Mouse (Mus musculus) CH12.LX (cell line): Measurements from ENCODE around the gene Anks1. TPM values are rescaled to one million over a fixed set of nuclear protein-coding genes. Genes with fewer than 3 reads are reported as not detected.
A peak's percentile ranks its signal among the peaks of the same experiment; 100 is the strongest.

Experiments used
- DNase-seq: peaks from one replicate; pipeline ENCODE4 v3.0.0-alpha.2; 2013; ENCODE audit errors: extremely low read depth
- H3K27ac ChIP-seq: 2 replicates; pipeline ENCODE4 v1.5.1; 2012; ENCODE audit warnings: low read depth, mild to moderate bottlenecking, control low read depth, moderate library complexity; ENCODE audit not compliant: insufficient read depth
- H3K27me3 ChIP-seq: replicated peaks from 2 replicates; pipeline ENCODE3; 2012; ENCODE audit warnings: inconsistent platforms
- H3K36me3 ChIP-seq, 2 experiments: replicated peaks in 1 of 2; 2 replicates each; pipeline versions ENCODE3 to v1.6.1; 2012; ENCODE audit warnings: inconsistent platforms in 1 of 2, low read length in 1 of 2, mild to moderate bottlenecking in 1 of 2, mixed read lengths in 1 of 2, moderate library complexity in 1 of 2; ENCODE audit not compliant: control insufficient read depth in 1 of 2, insufficient read depth in 1 of 2
- H3K4me1 ChIP-seq, 2 experiments: 2 replicates each; pipeline ENCODE4 v1.6.1; 2012; ENCODE audit warnings: inconsistent platforms in 1 of 2, moderate library complexity in 1 of 2; ENCODE audit not compliant: insufficient read depth in 2 of 2, control insufficient read depth in 1 of 2
- H3K4me2 ChIP-seq: 2 replicates; pipeline ENCODE4 v1.6.1; 2012; ENCODE audit warnings: low read depth, mild to moderate bottlenecking, control low read depth; ENCODE audit not compliant: poor library complexity, insufficient read depth, severe bottlenecking
- H3K4me3 ChIP-seq, 3 experiments: fragments of 150-350 bp in 1 of 3; sonication (generic) in 1 of 3; replicated peaks in 1 of 3; 2 replicates each; pipeline versions ENCODE3 to v1.5.1; 2011 to 2012; ENCODE audit warnings: low read depth in 2 of 3, low read length in 2 of 3, mild to moderate bottlenecking in 2 of 3, moderate library complexity in 2 of 3, control low read depth in 1 of 3, improper control_type of control experiment in 1 of 3, inconsistent platforms in 1 of 3, mixed read lengths in 1 of 3; ENCODE audit not compliant: poor library complexity in 1 of 3
- H3K79me2 ChIP-seq: replicated peaks from 2 replicates; pipeline ENCODE4 v1.6.1; 2012; ENCODE audit warnings: mild to moderate bottlenecking, moderate library complexity; ENCODE audit not compliant: control insufficient read depth, poor library complexity, insufficient read depth, severe bottlenecking; ENCODE audit errors: extremely low read depth
- H3K9ac ChIP-seq: 2 replicates; pipeline ENCODE4 v1.6.1; 2012; ENCODE audit warnings: low read depth, mild to moderate bottlenecking, control low read depth, moderate library complexity; ENCODE audit not compliant: insufficient read depth
- H3K9me3 ChIP-seq: replicated peaks from 2 replicates; pipeline ENCODE3; 2012; ENCODE audit warnings: low read length, inconsistent platforms, mixed read lengths
- BHLHE40 ChIP-seq: IDR thresholded peaks from 2 replicates; pipeline ENCODE4 v1.6.1; 2011; ENCODE audit warnings: mild to moderate bottlenecking, low read depth, low read length, improper control_type of control experiment
- CHD1 ChIP-seq: IDR thresholded peaks from 2 replicates; pipeline ENCODE4 v1.6.1; 2012; ENCODE audit warnings: low read depth, low read length, improper control_type of control experiment, inconsistent platforms
- CHD2 ChIP-seq: IDR thresholded peaks from 2 replicates; pipeline ENCODE4 v1.6.1; 2011; ENCODE audit warnings: low read length, improper control_type of control experiment
- CTCF ChIP-seq, 2 experiments: IDR thresholded peaks in 1 of 2; conservative IDR thresholded peaks in 1 of 2; 2 replicates each; pipeline ENCODE4 v1.5.1; 2011 to 2012; ENCODE audit warnings: low read depth in 2 of 2, low read length in 2 of 2, improper control_type of control experiment in 1 of 2, inconsistent platforms in 1 of 2, mild to moderate bottlenecking in 1 of 2, moderate library complexity in 1 of 2
- E2F4 ChIP-seq: IDR thresholded peaks from 2 replicates; pipeline ENCODE4 v1.6.1; 2011; ENCODE audit warnings: low read depth, low read length, improper control_type of control experiment; ENCODE audit not compliant: insufficient replicate concordance
- ELF1 ChIP-seq: IDR thresholded peaks from 2 replicates; pipeline ENCODE4 v1.6.1; 2014; ENCODE audit warnings: low read depth, mild to moderate bottlenecking, inconsistent platforms, low read length, improper control_type of control experiment
- EP300 ChIP-seq: IDR thresholded peaks from 2 replicates; pipeline ENCODE4 v1.6.1; 2011; ENCODE audit warnings: low read length, improper control_type of control experiment
- ETS1 ChIP-seq: conservative IDR thresholded peaks from 2 replicates; pipeline ENCODE4 v1.6.1; 2012; ENCODE audit warnings: low read depth, mild to moderate bottlenecking, inconsistent platforms, low read length, improper control_type of control experiment, moderate library complexity
- GABPA ChIP-seq: IDR thresholded peaks from 2 replicates; pipeline ENCODE4 v1.6.1; 2012; ENCODE audit warnings: low read depth, low read length, improper control_type of control experiment, inconsistent platforms; ENCODE audit not compliant: insufficient replicate concordance
- HCFC1 ChIP-seq: IDR thresholded peaks from 2 replicates; pipeline ENCODE4 v1.6.1; 2012; ENCODE audit warnings: low read depth, mild to moderate bottlenecking, inconsistent platforms, low read length, improper control_type of control experiment
- IRF4 ChIP-seq: IDR thresholded peaks from 2 replicates; pipeline ENCODE4 v1.6.1; 2014; ENCODE audit warnings: low read depth, mild to moderate bottlenecking, inconsistent platforms, low read length, improper control_type of control experiment
- JUN ChIP-seq: IDR thresholded peaks from 2 replicates; pipeline ENCODE4 v1.6.1; 2011; ENCODE audit warnings: low read depth, mild to moderate bottlenecking, low read length, improper control_type of control experiment, moderate library complexity; ENCODE audit not compliant: insufficient read depth
- JUND ChIP-seq: conservative IDR thresholded peaks from 2 replicates; pipeline ENCODE4 v1.6.1; 2011; ENCODE audit warnings: low read depth, low read length, improper control_type of control experiment
- KAT2A ChIP-seq: IDR thresholded peaks from 2 replicates; pipeline ENCODE4 v1.6.1; 2012; ENCODE audit warnings: low read length, improper control_type of control experiment, inconsistent platforms; ENCODE audit not compliant: insufficient replicate concordance
- MAFK ChIP-seq: IDR thresholded peaks from 2 replicates; pipeline ENCODE4 v1.6.1; 2011; ENCODE audit warnings: low read length, improper control_type of control experiment; ENCODE audit not compliant: insufficient replicate concordance
- MAX ChIP-seq: IDR thresholded peaks from 2 replicates; pipeline ENCODE4 v1.6.1; 2011; ENCODE audit warnings: low read length, improper control_type of control experiment
- MAZ ChIP-seq: IDR thresholded peaks from 2 replicates; pipeline ENCODE4 v1.6.1; 2012; ENCODE audit warnings: low read depth, mild to moderate bottlenecking, inconsistent platforms, low read length, improper control_type of control experiment, moderate library complexity
- MEF2A ChIP-seq: IDR thresholded peaks from 2 replicates; pipeline ENCODE4 v1.6.1; 2014; ENCODE audit warnings: low read depth, mild to moderate bottlenecking, inconsistent platforms, low read length, improper control_type of control experiment, borderline replicate concordance
- MXI1 ChIP-seq: IDR thresholded peaks from 2 replicates; pipeline ENCODE4 v1.6.1; 2011; ENCODE audit warnings: mild to moderate bottlenecking, low read depth, low read length, improper control_type of control experiment
- MYC ChIP-seq: IDR thresholded peaks from 2 replicates; pipeline ENCODE4 v1.6.1; 2011; ENCODE audit warnings: low read depth, mild to moderate bottlenecking, improper control_type of control experiment, low read length
- NELFE ChIP-seq: IDR thresholded peaks from 2 replicates; pipeline ENCODE4 v1.6.1; 2011; ENCODE audit warnings: low read depth, low read length, improper control_type of control experiment
- NRF1 ChIP-seq: IDR thresholded peaks from 2 replicates; pipeline ENCODE4 v1.6.1; 2014; ENCODE audit warnings: low read depth, mild to moderate bottlenecking, inconsistent platforms, low read length, improper control_type of control experiment, moderate library complexity
- PAX5 ChIP-seq: IDR thresholded peaks from 2 replicates; pipeline ENCODE4 v1.6.1; 2012; ENCODE audit warnings: low read length, inconsistent platforms, mixed read lengths
- POLR2A ChIP-seq: IDR thresholded peaks from 2 replicates; pipeline ENCODE4 v1.6.1; 2011; ENCODE audit warnings: low read depth, mild to moderate bottlenecking, improper control_type of control experiment, low read length
- POLR2AphosphoS2 ChIP-seq: IDR thresholded peaks from 2 replicates; pipeline ENCODE4 v1.6.1; 2011; ENCODE audit warnings: low read depth, low read length, improper control_type of control experiment
- RAD21 ChIP-seq: IDR thresholded peaks from 2 replicates; pipeline ENCODE4 v1.6.1; 2011; ENCODE audit warnings: low read depth, mild to moderate bottlenecking, low read length, improper control_type of control experiment, moderate library complexity
- RCOR1 ChIP-seq: conservative IDR thresholded peaks from 2 replicates; pipeline ENCODE4 v1.6.1; 2012; ENCODE audit warnings: low read depth, mild to moderate bottlenecking, inconsistent platforms, low read length, improper control_type of control experiment
- SIN3A ChIP-seq: IDR thresholded peaks from 2 replicates; pipeline ENCODE4 v1.6.1; 2012; ENCODE audit warnings: low read length, improper control_type of control experiment, inconsistent platforms
- SMC3 ChIP-seq: IDR thresholded peaks from 2 replicates; pipeline ENCODE4 v1.6.1; 2011; ENCODE audit warnings: low read depth, low read length, improper control_type of control experiment
- TBP ChIP-seq: conservative IDR thresholded peaks from 2 replicates; pipeline ENCODE4 v1.6.1; 2011; ENCODE audit warnings: low read depth, low read length, improper control_type of control experiment
- TCF12 ChIP-seq: IDR thresholded peaks from 2 replicates; pipeline ENCODE4 v1.6.1; 2014; ENCODE audit warnings: low read depth, mild to moderate bottlenecking, inconsistent platforms, low read length, improper control_type of control experiment
- UBTF ChIP-seq: IDR thresholded peaks from 2 replicates; pipeline ENCODE4 v1.6.1; 2012; ENCODE audit warnings: low read depth, mild to moderate bottlenecking, inconsistent platforms, low read length, improper control_type of control experiment, moderate library complexity
- USF1 ChIP-seq: IDR thresholded peaks from 2 replicates; pipeline ENCODE4 v1.6.1; 2014; ENCODE audit warnings: low read depth, mild to moderate bottlenecking, inconsistent platforms, low read length, improper control_type of control experiment
- USF2 ChIP-seq: conservative IDR thresholded peaks from 2 replicates; pipeline ENCODE4 v1.6.1; 2011; ENCODE audit warnings: low read depth, low read length, improper control_type of control experiment
- ZC3H11A ChIP-seq: IDR thresholded peaks from 2 replicates; pipeline ENCODE4 v1.6.1; 2012; ENCODE audit warnings: low read depth, mild to moderate bottlenecking, inconsistent platforms, low read length, improper control_type of control experiment
- ZKSCAN1 ChIP-seq: IDR thresholded peaks from 2 replicates; pipeline ENCODE4 v1.6.1; 2012; ENCODE audit warnings: low read depth, inconsistent platforms, low read length, improper control_type of control experiment, borderline replicate concordance
- ZMIZ1 ChIP-seq: IDR thresholded peaks from 2 replicates; pipeline ENCODE4 v1.6.1; 2012; ENCODE audit warnings: low read depth, mild to moderate bottlenecking, inconsistent platforms, low read length, improper control_type of control experiment
- ZNF384 ChIP-seq: IDR thresholded peaks from 2 replicates; pipeline ENCODE4 v1.6.1; 2012; ENCODE audit warnings: low read depth, low read length, improper control_type of control experiment, inconsistent platforms
- dilution Hi-C: fragments of 300-500 bp; cut with MboI; formaldehyde crosslinking; loops from 2 replicates; pipeline ENCODE4 v1.14.3; 2020; ENCODE audit warnings: low sequenced_read_pairs; ENCODE audit not compliant: extremely low pct_unique_long_range_greater_than_20kb, extremely low pct_ligation_motif_present
- in situ Hi-C: fragments of 300-500 bp; cut with MboI; formaldehyde crosslinking; loops from 3 replicates; pipeline ENCODE4 v1.14.3; 2019; ENCODE audit warnings: low sequenced_read_pairs, low pct_ligation_motif_present, low pct_unique_long_range_greater_than_20kb, mixed read lengths
- polyA plus RNA-seq: library from polyadenylated mRNA; unstranded; fragments of >175 nt; gene quantifications from 2 replicates; pipeline ENCODE4 v1.2.1, GENCODE M21; 2012; ENCODE audit warnings: low read depth; ENCODE audit not compliant: insufficient read length
- total RNA-seq, 2 experiments: library from RNA; depleted of rRNA; stranded (reverse); fragments of 300-350 nt in 1 of 2; fragments of >200 nt in 1 of 2; gene quantifications; 2 replicates each; pipeline ENCODE4 v1.2.3; 2012 to 2014

Anks1 gene
- total RNA-seq (2012; rRNA removed): 9.0 and 9.3 TPM in 2 replicates
- 5.1 and 5.8 TPM in 2 replicates for total RNA-seq (2014; rRNA removed)
- polyA plus RNA-seq: 8.2 and 9.3 TPM in 2 replicates

- peak within 1 kb of the TSS; percentile 42 for H3K27ac ChIP-seq
- H3K27me3 ChIP-seq: no peaks in the 10 kb centered on the region
- H3K4me3 ChIP-seq: peak within 1 kb of the TSS; percentile 74 to 98 (median 84)
- H3K79me2 ChIP-seq: no peaks in the 10 kb centered on the region; the same call in none of the 2 replicates
- dilution Hi-C loops (no loop called here), in situ Hi-C loops (no loop called here)
- peak; percentile 59 for DNase-seq
- TF ChIP-seq JUN (no peak), CTCF (conservative IDR thresholded peaks at IDR 0.05 in 1 of 2, IDR thresholded peaks at IDR 0.05 in 1 of 2; ENCODE audit: low read depth in 2 of 2, low read length in 2 of 2) (no peak; a peak in 1 of 4 replicates), POLR2A (peak; percentile 57), SMC3 (no peak), MXI1 (0 out of 2 replicates have a peak, but pooled peaks have one; percentile 44), IRF4 (no peak), PAX5 (no peak), KAT2A (no peak), POLR2AphosphoS2 (no peak), CHD2 (peak; percentile 46; the same call in 1 of the 2 replicates), ELF1 (peak; percentile 82), USF2 (no peak), RAD21 (no peak), GABPA (no peak), NRF1 (peak; percentile 80), NELFE (peak; percentile 37; the same call in 1 of the 2 replicates), RCOR1 (no peak), JUND (no peak), MAZ (peak; percentile 95), CHD1 (no peak), MYC (no peak), ZNF384 (no peak), USF1 (no peak), TCF12 (no peak), MAX (no peak), MAFK (no peak), BHLHE40 (0 out of 2 replicates have a peak, but pooled peaks have one; percentile 16), E2F4 (no peak), ZMIZ1 (no peak), ETS1 (no peak), TBP (no peak), EP300 (no peak), ZC3H11A (no peak), MEF2A (no peak), SIN3A (peak; percentile 75), UBTF (no peak; the same call in 1 of the 2 replicates), HCFC1 (peak; percentile 63), ZKSCAN1 (no peak)
- peak within 1 kb of the TSS; percentile 77 for H3K4me2 ChIP-seq
- no peaks in the 10 kb centered on the region for H3K9me3 ChIP-seq
- peaks cover 5 to 26% of the 10 kb centered on the region in 2 experiments for H3K36me3 ChIP-seq
- peak within 1 kb of the TSS; percentile 79 for H3K9ac ChIP-seq
- H3K4me1 ChIP-seq: peaks cover 3 to 22% of the 10 kb centered on the region in 2 experiments; a peak in 3 of 4 replicates
These were observed at the start of gene Anks1 for GRCm38 (mm10) chr17:27908888-27909621. Gene Anks1 (plus strand): TSS chr17:27909306.
